Mouse (Mus musculus): ENCODE data around the gene Tspo.

Gene Tspo

GRCm38 (mm10) chr15:83583419-83584156 lies 20.2 kb downstream of the Tspo start:
- DNase-seq (ENCODE audit: low read depth), result peak; percentile 62

- DNase-seq (ENCODE audit: low read depth), result no peak
Measured at GRCm38 (mm10) chr15:83584741-83585220, 21.4 kb downstream of the Tspo start.

- no peak for DNase-seq (ENCODE audit: low read depth)
Measured at GRCm38 (mm10) chr15:83590841-83591240, 27.4 kb downstream of the Tspo start.

DNA sequence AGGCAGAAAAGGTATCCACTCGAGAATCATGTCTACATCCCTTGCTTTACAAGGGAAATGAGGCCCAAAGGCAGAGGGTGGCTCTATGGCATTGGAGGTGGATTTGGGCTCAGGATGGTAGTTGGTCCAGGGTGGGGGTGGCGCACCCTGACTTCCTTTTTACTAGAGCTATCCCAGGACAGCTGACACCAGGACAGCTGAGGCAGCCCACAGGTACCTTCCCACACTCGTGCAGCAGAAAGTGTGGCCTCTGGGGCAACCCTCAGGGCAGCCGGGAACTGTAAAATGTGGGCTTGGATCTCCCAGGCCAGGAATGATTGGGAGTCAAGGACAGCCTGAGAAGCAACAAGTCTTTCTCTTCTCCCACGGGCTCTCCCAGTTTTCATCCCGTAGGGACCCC lies 28.4 kb downstream of the Tspo start:
- DNase-seq (ENCODE audit: low read depth), result no peak

- DNase-seq (ENCODE audit: low read depth), result no peak
Measured at GRCm38 (mm10) chr15:83592260-83593188, 29.1 kb downstream of the Tspo start.

- DNase-seq (ENCODE audit: low read depth), result no peak
Measured at GRCm38 (mm10) chr15:83593189-83593585, 29.8 kb downstream of the Tspo start.

GRCm38 (mm10) chr15:83593702-83594512 lies 30.5 kb downstream of the Tspo start:
- DNase-seq (ENCODE audit: low read depth), result peak; percentile 44

- DNase-seq (ENCODE audit: low read depth), result peak; percentile 84
Measured at GRCm38 (mm10) chr15:83594513-83595363, 31.3 kb downstream of the Tspo start, which contains the start of gene Ttll12. Gene Ttll12 (minus strand): TSS chr15:83595157.

DNA sequence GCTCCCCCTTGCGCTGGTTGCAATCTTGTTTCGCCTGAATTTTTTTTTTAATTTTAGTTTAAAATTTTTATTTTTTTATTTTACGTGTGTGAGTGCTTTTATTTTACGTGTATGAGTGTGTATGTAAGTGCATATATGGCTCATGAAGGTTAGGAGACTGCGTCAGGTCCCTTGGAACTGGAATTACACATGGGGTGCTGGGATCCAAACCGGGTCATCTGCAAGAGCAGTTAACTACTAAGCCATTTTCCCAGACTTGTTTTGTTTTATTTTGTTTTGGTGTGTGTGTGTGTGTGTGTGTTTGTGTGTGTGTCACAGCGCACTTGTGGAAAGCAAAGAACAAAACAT lies 31.9 kb downstream of the Tspo start:
- DNase-seq (ENCODE audit: low read depth), result no peak

GRCm38 (mm10) chr15:83596833-83597232 lies 33.4 kb downstream of the Tspo start:
- DNase-seq (ENCODE audit: low read depth), result no peak

DNA sequence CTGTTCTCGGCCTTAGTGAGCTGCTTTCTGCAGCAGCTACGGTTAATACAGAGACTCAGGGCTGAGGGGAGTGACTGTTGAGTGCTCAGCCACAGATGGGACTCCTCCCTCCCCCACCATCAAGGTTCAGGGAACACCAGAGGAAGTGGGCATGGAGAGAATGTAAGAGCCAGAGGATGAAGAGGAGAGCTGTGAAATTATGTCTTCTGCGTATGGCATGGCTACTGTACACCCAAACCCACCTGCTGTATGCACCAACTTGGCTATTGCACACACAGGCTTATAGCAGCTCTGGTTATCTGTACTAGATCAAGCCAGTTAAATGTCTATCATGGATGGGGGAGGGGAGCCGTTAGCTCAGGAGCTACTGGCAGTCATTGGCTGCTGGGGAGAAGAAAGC lies 37.8 kb downstream of the Tspo start:
- DNase-seq (ENCODE audit: low read depth), result peak; percentile 48

DNA sequence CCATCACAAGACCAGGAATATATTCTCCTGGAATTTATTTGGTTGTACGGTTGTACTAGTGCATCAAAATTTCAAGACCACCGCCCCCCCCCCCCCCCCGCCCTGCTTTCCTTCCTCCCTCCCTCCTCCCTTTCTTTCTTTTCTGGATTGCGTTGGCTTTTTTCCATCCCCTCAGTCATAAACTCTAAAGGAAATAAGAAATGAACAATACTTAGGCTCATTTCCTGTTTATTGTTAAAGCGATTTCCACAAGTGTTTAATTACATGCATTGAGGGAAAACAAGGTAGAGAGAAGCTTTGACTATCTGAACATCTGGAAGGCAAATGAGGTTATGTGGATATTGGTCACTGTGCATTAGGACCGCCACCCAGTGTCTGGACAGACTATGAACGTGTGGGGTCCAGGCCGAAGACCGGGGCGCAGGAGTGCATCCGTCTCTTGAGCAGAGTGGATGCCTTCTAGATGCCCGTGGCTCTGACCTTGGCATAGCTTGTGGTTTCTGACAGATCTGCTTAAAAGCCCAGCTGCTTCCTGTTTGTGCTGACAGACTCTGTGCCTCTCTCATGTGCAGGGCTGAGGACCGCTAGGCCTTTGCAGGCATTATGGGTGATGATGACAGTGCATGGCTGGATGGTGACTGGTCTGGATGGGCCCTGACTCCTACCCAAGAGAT lies 39.1 kb downstream of the Tspo start:
- peak; percentile 89 for DNase-seq (ENCODE audit: low read depth)

DNA sequence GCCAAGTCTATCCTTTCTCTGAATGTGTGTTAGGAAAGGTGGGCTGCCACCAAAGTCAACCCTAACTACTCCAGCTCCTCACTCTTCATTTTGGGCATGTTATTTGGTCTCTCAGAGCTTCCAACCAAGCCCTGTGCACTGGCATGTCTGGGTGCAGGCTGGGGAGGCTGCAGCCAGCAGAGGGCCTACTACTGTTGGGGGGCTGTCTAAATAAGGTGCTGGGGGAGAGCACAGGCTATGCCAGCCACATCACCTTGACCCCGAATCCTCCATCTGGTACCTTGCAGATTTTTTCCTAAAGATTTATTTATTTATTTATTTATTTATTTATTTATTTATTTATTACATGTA lies 39.6 kb downstream of the Tspo start:
- DNase-seq (ENCODE audit: low read depth), result no peak

DNA sequence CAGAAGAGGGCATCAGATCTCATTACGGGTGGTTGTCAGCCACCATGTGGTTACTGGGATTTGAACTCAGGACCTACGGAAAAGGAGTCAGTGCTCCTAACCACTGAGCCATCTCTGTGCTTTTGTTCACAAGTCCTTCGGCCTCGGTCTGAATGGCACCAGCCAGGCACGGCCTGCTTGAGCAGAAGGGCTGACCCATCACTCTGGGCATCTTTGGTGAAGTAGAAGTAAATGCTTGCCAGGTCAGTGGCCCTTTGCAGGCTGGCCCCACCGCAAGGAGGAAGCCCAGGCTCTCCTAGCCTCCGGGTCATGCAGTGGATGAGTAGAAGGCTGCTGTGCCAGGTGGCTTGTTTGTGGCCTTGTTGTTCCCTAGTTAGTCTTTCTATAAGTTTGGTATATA lies 40.0 kb downstream of the Tspo start:
- DNase-seq (ENCODE audit: low read depth), result peak; percentile 32

DNA sequence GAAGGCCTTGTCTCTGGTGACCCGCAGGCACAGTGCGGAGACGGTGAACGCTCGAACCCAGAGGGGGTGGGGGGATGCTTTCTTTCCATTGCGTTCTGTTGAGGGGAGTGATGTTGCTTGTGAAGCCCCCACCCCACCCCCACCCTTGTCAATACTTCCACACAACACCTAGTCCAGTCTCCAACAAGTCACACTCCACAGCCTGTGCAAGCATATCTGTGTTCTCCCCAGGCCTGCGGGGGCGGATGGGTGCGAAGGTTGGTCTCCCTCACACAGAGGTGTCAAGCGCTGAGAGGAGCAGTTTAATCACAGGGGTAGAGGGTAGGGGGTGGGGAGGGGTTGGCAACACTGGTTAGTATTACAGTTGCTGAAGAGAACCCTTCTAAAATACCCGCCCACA lies 42.8 kb downstream of the Tspo start:
- DNase-seq (ENCODE audit: low read depth), result no peak

DNA sequence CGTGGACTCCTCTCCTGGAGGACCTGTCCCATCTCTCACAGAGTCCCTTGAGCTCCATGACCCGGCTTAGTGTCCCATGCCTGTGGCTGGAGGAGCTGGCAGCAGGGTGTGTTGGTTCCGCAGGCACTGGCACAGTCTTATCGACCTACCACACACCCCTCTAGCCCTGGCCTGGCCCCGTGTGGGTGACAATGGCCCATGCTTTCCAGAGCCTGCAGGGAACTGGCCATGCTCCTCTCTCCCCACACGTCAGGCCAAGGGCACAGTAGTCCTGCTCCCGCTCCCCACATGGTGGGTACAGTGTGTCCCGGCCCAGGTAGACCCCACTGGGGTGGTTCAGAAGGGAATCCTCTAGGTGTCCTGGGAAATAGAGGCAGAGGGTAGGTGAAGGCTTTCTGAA lies 43.3 kb downstream of the Tspo start:
- DNase-seq (ENCODE audit: low read depth), result no peak

DNA sequence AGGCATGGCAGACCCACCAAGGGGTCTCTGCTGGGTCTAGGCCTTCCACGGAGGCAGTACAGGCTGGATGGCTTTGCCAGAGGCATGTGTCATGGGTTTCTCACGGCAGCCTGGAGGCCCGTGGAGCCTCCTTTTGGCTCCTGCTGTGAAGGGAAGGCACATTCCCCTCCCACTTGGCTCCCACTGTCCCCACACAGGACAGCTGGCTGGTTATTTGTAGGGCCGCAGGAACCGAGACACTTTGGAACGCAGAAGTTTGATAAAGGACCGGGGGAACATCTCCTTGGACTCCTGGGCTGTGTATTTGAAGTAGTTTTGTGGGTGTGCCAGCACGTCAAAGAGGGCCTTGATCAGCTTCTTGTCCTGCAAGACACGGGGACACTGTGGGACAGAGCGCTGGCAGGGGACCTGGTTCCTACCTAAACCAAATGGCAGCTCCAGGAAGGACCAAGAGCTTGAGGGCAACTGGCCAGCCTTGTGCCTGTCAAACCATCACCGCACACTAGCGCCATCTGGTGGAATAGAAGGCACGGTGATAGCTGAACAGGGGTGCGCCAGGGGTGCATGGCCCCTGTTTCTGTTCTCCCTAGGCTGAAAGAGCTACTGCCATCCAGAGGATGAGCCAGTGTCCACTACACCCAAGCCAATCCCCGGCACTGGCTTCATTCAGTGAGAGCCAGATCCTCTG lies 43.9 kb downstream of the Tspo start:
- DNase-seq (ENCODE audit: low read depth), result peak; percentile 89

GRCm38 (mm10) chr15:83615245-83615644 lies 51.9 kb downstream of the Tspo start:
- no peak for DNase-seq (ENCODE audit: low read depth)

Data from naive thymus-derived CD4-positive, alpha-beta T cell, adult 2 months (primary cell).